Comparison of ENCODE assay signal across 15 mouse cellular contexts in genomic region chr6:14819798-14820197, GRCm38 (mm10).
"Had no signal": no experiment of that assay in that cellular context is flagged by ENCODE, and none has a peak within 500 bp of the region (broad histone marks: within the 10 kb centered on the region; RNA-seq: fewer than 3 reads in every experiment).

No protein-coding gene starts in this region.

- H3K4me1 ChIP-seq: limb, embryonic 10.5 days; liver, embryonic 15.5 days; lung, embryonic 15.5 days; midbrain, embryonic 12.5 days; neural tube, embryonic 12.5 days; stomach, embryonic 15.5 days had no signal

- H3K9ac ChIP-seq: liver, embryonic 15.5 days; lung, embryonic 15.5 days; midbrain, embryonic 12.5 days; neural tube, embryonic 12.5 days; stomach, embryonic 15.5 days had no signal

- H3K4me3 ChIP-seq: limb, embryonic 10.5 days; liver, embryonic 15.5 days; lung, embryonic 15.5 days; midbrain, embryonic 12.5 days; myocyte; neural tube, embryonic 12.5 days; stomach, embryonic 15.5 days had no signal

- H3K36me3 ChIP-seq: limb, embryonic 10.5 days; liver, embryonic 15.5 days; lung, embryonic 15.5 days; midbrain, embryonic 12.5 days; neural tube, embryonic 12.5 days; stomach, embryonic 15.5 days had no signal

- H3K4me2 ChIP-seq: liver, embryonic 11.5 days; liver, embryonic 15.5 days; lung, embryonic 15.5 days; midbrain, embryonic 12.5 days; neural tube, embryonic 12.5 days; stomach, embryonic 15.5 days had no signal

- H3K9me3 ChIP-seq: limb, embryonic 10.5 days; liver, embryonic 15.5 days; lung, embryonic 15.5 days; midbrain, embryonic 12.5 days; neural tube, embryonic 12.5 days; stomach, embryonic 15.5 days had no signal

- H3K27me3 ChIP-seq: liver, embryonic 15.5 days; lung, embryonic 15.5 days; midbrain, embryonic 12.5 days; neural tube, embryonic 12.5 days; stomach, embryonic 15.5 days had no signal

- H3K27ac ChIP-seq: limb, embryonic 10.5 days; liver, embryonic 15.5 days; lung, embryonic 15.5 days; midbrain, embryonic 12.5 days; neural tube, embryonic 12.5 days; stomach, embryonic 15.5 days had no signal

- DNase-seq: kidney, adult 18-20 months; kidney, postnatal 10 days; kidney, postnatal 4 days; lung, postnatal 14 days; right cerebral cortex, postnatal 14 days; thymus, adult 2 months; thymus, postnatal 25 days had no signal
